Mouse (Mus musculus) lung, postnatal 36 days (tissue): ENCODE results near the gene Chd3.
"Not testable (repeated sequence)": the region's sequence is repeated elsewhere in the genome, so short reads cannot be mapped to it uniquely, and the experiment has no call there.

Experiments
- DNase-seq: peaks from one replicate; pipeline ENCODE4 v3.0.0; 2022; ENCODE audit warnings: mixed read lengths

The Chd3 gene

DNA sequence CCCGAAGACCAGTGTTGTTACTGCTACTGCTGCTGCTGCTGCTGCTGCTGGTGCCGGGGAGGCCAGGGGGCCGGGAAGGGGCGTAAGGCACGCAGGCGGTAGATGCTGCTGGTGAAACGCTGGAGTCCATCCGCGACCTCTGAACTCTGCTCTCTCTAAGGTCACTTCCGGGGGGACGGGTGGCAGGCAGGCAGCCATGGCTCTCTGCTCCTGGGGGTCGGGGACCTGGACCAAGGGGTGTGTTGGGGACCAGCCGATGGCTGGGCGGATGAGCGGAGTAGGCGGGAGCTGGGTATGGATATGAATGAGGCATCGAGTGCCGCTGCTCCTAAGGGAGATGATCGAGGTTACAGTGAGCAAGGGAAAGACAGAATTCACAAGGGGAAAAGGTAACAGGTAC, 37.1 kb upstream of the Chd3 start:
- DNase-seq = no peak

GRCm38 (mm10) chr11:69405397-69406200, 36.4 kb upstream of the Chd3 start:
- no peak for DNase-seq

DNA sequence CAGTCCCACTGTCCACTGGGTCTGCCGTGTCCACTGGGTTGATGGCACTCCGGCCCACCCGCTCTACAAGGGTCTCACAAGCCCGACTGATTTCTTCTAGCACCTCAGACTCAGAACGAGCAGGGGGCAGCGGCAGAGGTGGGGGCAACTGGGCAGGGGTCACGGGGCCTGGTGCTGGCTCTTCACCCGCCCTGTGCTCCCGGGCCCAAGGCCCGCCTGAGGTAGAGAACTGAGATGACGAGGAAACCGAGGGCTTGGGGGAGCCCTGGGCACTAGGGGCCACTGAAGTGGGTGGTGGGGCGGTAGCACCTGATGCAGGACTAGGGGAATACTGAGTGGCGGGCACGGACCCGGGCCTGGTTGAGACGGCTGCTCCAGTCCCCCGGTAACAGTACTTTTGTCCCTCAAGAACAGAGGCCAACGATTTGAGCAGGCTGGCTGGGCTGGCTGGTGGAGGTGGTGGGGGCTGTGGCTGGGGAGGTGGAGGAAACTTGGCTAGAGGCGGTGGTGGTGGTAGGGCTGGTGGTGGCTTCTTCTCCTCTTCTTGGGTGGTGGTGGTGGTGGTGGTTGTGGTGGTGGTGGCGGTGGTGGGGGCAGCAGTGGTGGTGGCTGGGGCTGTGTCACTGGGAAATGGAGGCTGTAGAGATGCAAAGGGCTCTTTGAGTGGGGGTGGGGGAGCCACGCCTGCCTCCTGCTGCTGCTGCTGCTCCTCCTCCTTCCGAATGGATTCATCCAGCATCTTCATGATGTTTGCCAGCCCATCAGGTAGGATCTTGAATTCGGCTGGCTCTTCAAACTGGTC, 35.6 kb upstream of the Chd3 start:
- no peak for DNase-seq

- no peak for DNase-seq
Measured at GRCm38 (mm10) chr11:69403691-69404594, 34.7 kb upstream of the Chd3 start.

DNA sequence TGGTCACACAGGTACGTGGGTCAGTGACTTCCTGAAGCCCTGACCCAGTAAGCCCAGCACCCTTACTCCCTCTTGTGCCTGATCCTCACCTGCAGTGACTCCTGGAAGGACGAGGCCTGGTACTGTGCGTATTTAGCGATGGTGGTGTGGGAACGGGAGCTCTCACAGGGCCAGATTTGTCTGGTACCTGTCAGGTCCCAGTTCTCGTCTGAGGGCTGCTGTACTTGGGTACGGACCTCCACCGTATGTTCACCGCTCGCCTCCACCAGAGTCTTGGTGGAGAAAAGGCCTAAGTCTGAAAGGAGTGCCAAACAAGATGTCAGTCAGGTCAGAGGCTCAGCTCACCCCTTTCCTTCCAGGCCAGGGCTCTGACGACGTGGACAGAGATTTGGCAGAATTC, 32.8 kb upstream of the Chd3 start:
- DNase-seq = no peak

DNA sequence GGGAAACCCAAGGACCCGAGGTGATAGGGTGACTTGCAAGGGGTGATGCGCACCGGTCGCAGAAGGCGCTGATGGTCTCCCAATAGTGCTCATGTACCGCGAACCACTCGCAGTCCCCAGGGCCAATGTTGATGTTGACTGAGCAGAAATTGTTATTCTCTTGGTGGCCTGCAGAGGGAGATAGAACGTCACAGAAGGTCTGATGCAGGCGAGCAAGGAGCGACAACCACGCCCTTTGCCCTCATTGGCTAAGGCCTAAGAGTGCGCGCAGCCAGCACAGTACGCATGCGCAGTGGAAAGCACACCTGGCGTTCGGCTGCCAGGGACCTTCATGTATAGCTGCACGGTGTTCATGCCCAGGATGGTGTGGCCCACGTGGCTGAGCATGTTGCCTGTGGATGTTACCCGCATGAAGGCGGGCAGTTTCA, 32.0 kb upstream of the Chd3 start:
- DNase-seq = peak; percentile 96

- no peak for DNase-seq
Measured at GRCm38 (mm10) chr11:69400083-69400850, 31.1 kb upstream of the Chd3 start.

- no peak for DNase-seq
Measured at GRCm38 (mm10) chr11:69399201-69400082, 30.2 kb upstream of the Chd3 start.

GRCm38 (mm10) chr11:69398486-69399200, 29.4 kb upstream of the Chd3 start:
- no peak for DNase-seq

DNA sequence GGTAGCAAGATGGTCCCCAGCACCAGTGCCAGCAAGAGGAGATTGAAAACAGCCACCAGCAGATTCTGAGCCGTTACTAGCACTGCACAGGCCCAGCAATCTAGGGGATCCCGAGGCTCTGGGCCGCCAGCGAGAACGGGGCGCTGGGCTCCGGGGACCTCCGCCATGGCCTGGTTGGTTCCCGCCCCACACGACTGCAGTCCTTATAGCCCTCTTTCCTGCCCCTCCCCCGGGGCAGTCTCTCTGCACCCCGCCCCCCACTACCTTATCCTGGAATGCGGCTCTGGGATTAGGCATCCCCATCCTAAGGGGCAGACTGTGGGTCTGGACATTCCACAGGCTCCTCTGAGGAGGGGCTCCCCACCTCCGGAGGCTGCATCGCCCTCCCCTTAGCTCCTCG, 28.9 kb upstream of the Chd3 start, which contains the start of gene Tmem88:
Gene Tmem88, minus strand, starts transcription at position 176 of the 400 bp plus-strand sequence.
- peak; percentile 50 for DNase-seq

DNA sequence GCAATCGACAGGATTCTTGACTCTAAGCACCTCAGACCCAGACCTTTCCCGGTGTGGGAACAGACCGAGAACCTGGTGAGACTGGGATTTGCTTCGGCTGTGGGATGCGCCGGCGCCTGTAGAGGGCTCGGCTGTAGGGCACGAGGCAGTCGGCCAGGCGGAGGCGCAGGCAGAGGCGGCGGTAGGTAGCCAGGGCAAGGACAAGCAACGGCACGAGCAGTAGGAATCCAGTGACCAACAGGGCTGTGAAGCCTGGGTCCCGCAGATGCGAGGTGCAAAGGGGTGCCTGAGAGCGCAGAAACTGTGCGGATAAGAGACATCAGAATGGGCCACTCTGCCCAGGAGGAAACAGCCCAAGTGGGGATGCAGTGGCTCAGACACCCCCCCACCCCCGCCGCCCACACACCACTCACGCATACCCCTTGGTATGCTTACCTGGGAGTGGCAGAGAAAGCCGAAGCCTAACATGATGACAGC, 28.4 kb upstream of the Chd3 start:
- DNase-seq = no peak

DNA sequence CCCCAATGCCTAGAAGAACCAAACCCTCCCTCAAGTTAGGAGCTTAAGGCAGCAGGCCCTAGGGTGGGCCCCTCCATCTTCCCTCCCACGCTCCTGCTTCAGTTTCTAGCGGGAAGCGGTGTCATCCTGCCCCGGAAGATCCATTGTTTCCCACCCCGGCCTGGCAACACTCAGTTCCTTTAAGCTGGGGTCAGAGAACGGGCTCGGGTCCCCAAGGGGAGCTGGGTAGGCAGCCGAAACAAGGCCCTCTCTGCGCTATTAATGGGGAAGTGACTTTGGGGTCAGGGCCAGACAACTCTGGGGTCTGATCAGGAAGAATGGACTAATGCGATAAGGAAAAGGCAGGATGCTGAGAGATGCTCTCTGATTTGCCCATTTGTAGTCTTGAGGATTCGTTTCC, 27.6 kb upstream of the Chd3 start:
- DNase-seq = peak; percentile 65

- peak; percentile 98 for DNase-seq
Measured at GRCm38 (mm10) chr11:69395634-69396373, 26.6 kb upstream of the Chd3 start.

GRCm38 (mm10) chr11:69395235-69395633, 26.0 kb upstream of the Chd3 start, which contains the start of the genes Naa38 and Cyb5d1:
Naa38 (plus strand) TSS chr11:69395487.
Cyb5d1 (minus strand) TSS chr11:69395631.
- peak; percentile 96 for DNase-seq

DNA sequence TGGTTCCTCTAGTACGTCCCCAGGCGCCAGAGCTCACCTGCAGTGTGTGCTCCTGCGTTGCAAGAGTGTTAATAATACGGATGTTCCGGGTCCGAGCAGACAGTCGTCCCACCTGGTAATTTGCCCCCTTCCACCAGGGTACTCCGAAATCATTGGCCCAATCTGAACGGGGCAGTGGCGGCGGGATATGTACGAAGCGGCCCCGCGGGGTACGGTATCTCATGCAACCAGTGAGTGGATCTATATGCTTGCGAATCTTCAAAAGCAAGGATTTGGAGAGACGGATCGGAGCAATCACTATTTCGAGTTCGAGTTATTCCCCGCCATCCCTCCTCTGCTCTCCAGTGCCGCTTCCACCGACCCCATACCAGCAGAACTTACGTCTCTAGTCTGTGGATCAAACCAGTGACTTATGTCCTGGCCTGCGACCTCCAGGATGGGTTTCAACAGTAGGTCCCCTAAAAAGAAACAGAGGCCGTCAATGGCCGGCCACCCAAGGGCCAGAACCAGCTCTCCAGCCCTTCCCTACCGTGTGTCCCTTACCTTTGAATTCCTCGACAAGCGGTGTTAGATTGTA, 25.5 kb upstream of the Chd3 start:
- not testable (repeated sequence) for DNase-seq

DNA sequence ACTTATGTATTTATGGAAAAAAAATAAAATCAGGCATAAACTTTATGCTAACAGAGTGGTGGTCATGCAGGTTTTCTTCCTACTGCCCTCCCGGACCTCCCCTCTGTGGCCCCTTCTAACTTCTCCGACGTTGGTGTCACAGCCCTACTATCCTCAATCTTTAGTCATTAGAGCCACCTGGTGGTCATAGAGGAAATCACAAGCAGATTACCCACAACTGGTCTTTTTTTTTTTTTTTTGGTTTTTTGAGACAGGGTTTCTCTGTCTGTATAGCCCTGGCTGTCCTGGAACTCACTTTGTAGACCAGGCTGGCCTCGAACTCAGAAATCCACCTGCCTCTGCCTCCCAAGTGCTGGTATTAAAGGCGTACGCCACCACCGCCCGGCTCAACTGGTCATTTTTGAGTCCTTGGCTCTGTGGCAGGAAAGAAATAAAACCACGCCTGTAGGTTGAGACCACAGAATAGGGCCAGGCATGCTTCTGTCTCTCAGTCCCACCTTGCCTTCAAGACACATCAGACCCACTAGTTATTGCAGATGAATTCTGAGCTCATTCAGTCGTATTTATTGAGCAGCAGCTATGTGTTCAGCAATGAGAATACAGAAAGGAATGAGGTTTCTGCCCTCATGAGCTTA, 21.3 kb upstream of the Chd3 start:
- peak; percentile 95 for DNase-seq

GRCm38 (mm10) chr11:69389531-69390399, 20.6 kb upstream of the Chd3 start:
- peak; percentile 50 for DNase-seq
